Comparison of ENCODE assay signal across 9 mouse cellular contexts in genomic region chr6:144814931-144815364, GRCm38 (mm10). TPM values are rescaled to one million over a fixed set of nuclear protein-coding genes. Genes with fewer than 3 reads are reported as not detected.
DNase-seq lines count a peak whose midpoint lies in the region; ATAC-seq and TF ChIP-seq lines count a peak whose summit lies in the region.
"Had no signal": no experiment of that assay in that cellular context is flagged by ENCODE, and none has a peak within 500 bp of the region (broad histone marks: within the 10 kb centered on the region; RNA-seq: fewer than 3 reads in every experiment).

No protein-coding gene starts in this region.

- H3K9me3 ChIP-seq in E14TG2a.4 (ENCODE audit: low read length): no peaks in the 10 kb centered on the region
- no peaks in the 10 kb centered on the region for H3K9me3 ChIP-seq in forebrain, embryonic 11.5 days (ENCODE audit: control insufficient read depth, low read length)
- no peaks in the 10 kb centered on the region for H3K9me3 ChIP-seq in hindbrain, postnatal 0 days (ENCODE audit: low read length)
- H3K9me3 ChIP-seq in midbrain, embryonic 13.5 days: no peaks in the 10 kb centered on the region
- H3K9me3 ChIP-seq: embryonic facial prominence, embryonic 13.5 days had no signal

- no peaks in the 10 kb centered on the region for H3K36me3 ChIP-seq in E14TG2a.4 (ENCODE audit: insufficient read depth, low read length)
- H3K36me3 ChIP-seq in forebrain, embryonic 11.5 days (ENCODE audit: control insufficient read depth, insufficient read depth, low read length): no peaks in the 10 kb centered on the region
- no peaks in the 10 kb centered on the region for H3K36me3 ChIP-seq in hindbrain, postnatal 0 days (ENCODE audit: insufficient read depth, low read length)
- no peaks in the 10 kb centered on the region for H3K36me3 ChIP-seq in midbrain, embryonic 13.5 days
- H3K36me3 ChIP-seq: embryonic facial prominence, embryonic 13.5 days had no signal

- no peak overlapping the region for H3K4me3 ChIP-seq in E14TG2a.4 (replicated peaks; ENCODE audit: low read length)
- H3K4me3 ChIP-seq in forebrain, embryonic 11.5 days (ENCODE audit: low read depth, low read length): no peak overlapping the region
- H3K4me3 ChIP-seq in hindbrain, postnatal 0 days (ENCODE audit: low read length): no peak overlapping the region
- no peak overlapping the region for H3K4me3 ChIP-seq in midbrain, embryonic 13.5 days (replicated peaks)
- H3K4me3 ChIP-seq: embryonic facial prominence, embryonic 13.5 days had no signal

- no peak overlapping the region for H3K4me2 ChIP-seq in forebrain, embryonic 11.5 days (ENCODE audit: low read depth, low read length, severe bottlenecking)
- H3K4me2 ChIP-seq in hindbrain, postnatal 0 days (ENCODE audit: low read depth, low read length): no peak overlapping the region
- H3K4me2 ChIP-seq in midbrain, embryonic 13.5 days (replicated peaks): no peak overlapping the region
- H3K4me2 ChIP-seq: embryonic facial prominence, embryonic 13.5 days had no signal

- H3K9ac ChIP-seq in forebrain, embryonic 11.5 days (ENCODE audit: low read length): no peak overlapping the region
- H3K9ac ChIP-seq in hindbrain, postnatal 0 days (replicated peaks; ENCODE audit: low read length): no peak overlapping the region
- H3K9ac ChIP-seq in midbrain, embryonic 13.5 days (replicated peaks): no peak overlapping the region
- H3K9ac ChIP-seq: embryonic facial prominence, embryonic 13.5 days had no signal

- 4% methylated on average over 6 of the region's 6 CpGs for WGBS in forebrain, embryonic 11.5 days
- WGBS in hindbrain, postnatal 0 days: 4% methylated on average over 6 of the region's 6 CpGs
- WGBS in midbrain, embryonic 13.5 days: 6% methylated on average over 6 of the region's 6 CpGs

- DNase-seq in adipocyte (ENCODE audit: low spot score): peak; percentile 77
- peak; percentile 61 for DNase-seq in forebrain, embryonic 11.5 days (ENCODE audit: low spot score)
- peak; percentile 88 for DNase-seq in hindbrain, postnatal 0 days (ENCODE audit: low spot score)
- DNase-seq in left cerebral cortex, adult 11 months (ENCODE audit: low spot score): peak; percentile 17
- no peak for DNase-seq in spleen, postnatal 14 days (ENCODE audit: low spot score in 2 of 2)
- DNase-seq in gastrocnemius, adult 8-10 months (ENCODE audit: low spot score in 2 of 2): no peak

- peak; percentile 49 for TF ChIP-seq CTCF in E14TG2a.4 (conservative IDR thresholded peaks at IDR 0.05; ENCODE audit: low read length)
- TF ChIP-seq CTCF in hindbrain, postnatal 0 days (IDR thresholded peaks at IDR 0.05; ENCODE audit: low read depth): peak; percentile 82

- H3K4me1 ChIP-seq in E14TG2a.4 (replicated peaks; ENCODE audit: low read depth, low read length): no peaks in the 10 kb centered on the region
- H3K4me1 ChIP-seq in forebrain, embryonic 11.5 days (replicated peaks; ENCODE audit: control insufficient read depth, insufficient read depth, low read length): no peaks in the 10 kb centered on the region
- no peaks in the 10 kb centered on the region for H3K4me1 ChIP-seq in hindbrain, postnatal 0 days (ENCODE audit: insufficient read depth, low read length)
- H3K4me1 ChIP-seq in midbrain, embryonic 13.5 days (replicated peaks): peaks cover 2% of the 10 kb centered on the region; the same call in 1 of the 2 replicates
- H3K4me1 ChIP-seq: embryonic facial prominence, embryonic 13.5 days had no signal

- peak; percentile 66; the same call in 1 of the 2 replicates for ATAC-seq in forebrain, embryonic 11.5 days (replicated peaks; ENCODE audit: low FRiP score)
- ATAC-seq in hindbrain, postnatal 0 days: peak; percentile 74; the same call in 1 of the 2 replicates
- ATAC-seq in midbrain, embryonic 13.5 days: peak; percentile 68

- H3K27me3 ChIP-seq in E14TG2a.4 (ENCODE audit: insufficient read depth, low read length): 0 out of 2 replicates have a peak, but pooled peaks cover 4% of the 10 kb centered on the region
- no peaks in the 10 kb centered on the region for H3K27me3 ChIP-seq in forebrain, embryonic 11.5 days (ENCODE audit: control insufficient read depth, insufficient read depth, low read length)
- no peaks in the 10 kb centered on the region for H3K27me3 ChIP-seq in hindbrain, postnatal 0 days (ENCODE audit: insufficient read depth, low read length)
- H3K27me3 ChIP-seq in midbrain, embryonic 13.5 days: no peaks in the 10 kb centered on the region

- no peak overlapping the region for H3K27ac ChIP-seq in forebrain, embryonic 11.5 days (ENCODE audit: low read depth, low read length)
- H3K27ac ChIP-seq in hindbrain, postnatal 0 days: no peak overlapping the region
- no peak overlapping the region for H3K27ac ChIP-seq in midbrain, embryonic 13.5 days
- H3K27ac ChIP-seq: embryonic facial prominence, embryonic 13.5 days had no signal

RNA-seq across cellular contexts. Expression of gene Sox5, which starts 33.2 kb away (rescaled TPM):
- 61.5 and 65.1 TPM in 2 replicates for polyA plus RNA-seq in forebrain, embryonic 11.5 days (2014; fragmentation: Nextera tagmentation; extraction: Ambion mirVana)
- 12.3 and 26.2 TPM in 2 replicates for total RNA-seq in hindbrain, postnatal 0 days (2014; rRNA removed)
- polyA plus RNA-seq in hindbrain, postnatal 0 days (2015; fragmentation: Nextera tagmentation; extraction: Ambion mirVana): 32.9 and 35.1 TPM in 2 replicates
- polyA plus RNA-seq in midbrain, embryonic 13.5 days (2015; fragmentation: Nextera tagmentation; extraction: Ambion mirVana): 52.0 and 56.2 TPM in 2 replicates
- total RNA-seq in gastrocnemius, adult 8-10 months (2022): 1 to 10 TPM in 2 of 4 experiments, under 1 TPM in 2; 0.83 to 2.4 (median 0.96) TPM

Comparison
In these comparisons a context has a peak if more than half of its experiments do, and no peak if none do; other contexts are left out.
1. DNase-seq: peak in adipocyte (single experiment), forebrain, embryonic 11.5 days (single experiment), hindbrain, postnatal 0 days (single experiment) and left cerebral cortex, adult 11 months (single experiment); none in spleen, postnatal 14 days (0 of 2) and gastrocnemius, adult 8-10 months (0 of 2).
2. Peak in every context shown above with its lines, with median percentiles within 50 percentile points of each other: ATAC-seq.